Mouse (Mus musculus): ENCODE measurements around the gene Tbc1d24. TPM values are rescaled to one million over a fixed set of nuclear protein-coding genes. Genes with fewer than 3 reads are reported as not detected.
A peak's percentile ranks its signal among the peaks of the same experiment; 100 is the strongest.

Gene Tbc1d24
- polyA plus RNA-seq, 1 experiment = 3.8 TPM

GRCm38 (mm10) chr17:24206451-24207351 is 1.3 kb upstream of the Tbc1d24 start:
- H3K36me3 ChIP-seq (ENCODE audit: control insufficient read depth, insufficient read depth) = no peaks in the 10 kb centered on the region
- TF ChIP-seq CTCF (IDR thresholded peaks at IDR 0.05; ENCODE audit: control insufficient read depth, insufficient read depth, insufficient read length) (no peak), MYOG (IDR thresholded peaks at IDR 0.05; ENCODE audit: control insufficient read depth, extremely low read depth, insufficient read length) (no peak), CEBPB (IDR thresholded peaks at IDR 0.05; ENCODE audit: low read depth) (no peak), FOSL1 (IDR thresholded peaks at IDR 0.05; ENCODE audit: insufficient read depth, low read length, poor library complexity, severe bottlenecking) (no peak), MAX (IDR thresholded peaks at IDR 0.05) (no peak), USF1 (IDR thresholded peaks at IDR 0.05; ENCODE audit: low read depth) (no peak), MYOD1 (IDR thresholded peaks at IDR 0.05; ENCODE audit: control insufficient read depth, insufficient read length, low read depth) (no peak)
- peak overlapping the region; percentile 42 for H3ac ChIP-seq (ENCODE audit: control insufficient read depth, insufficient read length, low read depth)
- no peak overlapping the region for H3K4me3 ChIP-seq (ENCODE audit: insufficient read depth, poor library complexity, severe bottlenecking)
- no peaks in the 10 kb centered on the region for H3K79me2 ChIP-seq (ENCODE audit: control insufficient read depth, insufficient read depth)
- no peaks in the 10 kb centered on the region for H3K27me3 ChIP-seq (ENCODE audit: control insufficient read depth, insufficient read depth, insufficient read length)
- no peaks in the 10 kb centered on the region for H3K79me3 ChIP-seq (ENCODE audit: low read depth)

- Histone ChIP-seq H3K36me3 (ENCODE audit: control insufficient read depth, insufficient read depth) (no peaks in the 10 kb centered on the region), H3K4me3 (ENCODE audit: insufficient read depth, poor library complexity, severe bottlenecking) (peak overlapping the region; percentile 18), H3K79me2 (ENCODE audit: control insufficient read depth, insufficient read depth) (no peaks in the 10 kb centered on the region), H3K27me3 (ENCODE audit: control insufficient read depth, insufficient read depth, insufficient read length) (no peaks in the 10 kb centered on the region), H3K79me3 (ENCODE audit: low read depth) (no peaks in the 10 kb centered on the region), H3ac (ENCODE audit: control insufficient read depth, insufficient read length, low read depth) (peak overlapping the region; percentile 61)
- no peak for TF ChIP-seq CEBPB (IDR thresholded peaks at IDR 0.05; ENCODE audit: low read depth)
- TF ChIP-seq USF1 (IDR thresholded peaks at IDR 0.05; ENCODE audit: low read depth) = peak; percentile 95
- no peak for TF ChIP-seq MYOD1 (IDR thresholded peaks at IDR 0.05; ENCODE audit: control insufficient read depth, insufficient read length, low read depth)
These were observed 573 bp upstream of the Tbc1d24 start for GRCm38 (mm10) chr17:24205908-24206361.

- no peaks in the 10 kb centered on the region for H3K79me2 ChIP-seq (ENCODE audit: control insufficient read depth, insufficient read depth)
- H3K4me3 ChIP-seq (ENCODE audit: insufficient read depth, poor library complexity, severe bottlenecking) = peak overlapping the region; percentile 40
- H3ac ChIP-seq (ENCODE audit: control insufficient read depth, insufficient read length, low read depth) = peak overlapping the region; percentile 76
- TF ChIP-seq MYOG (IDR thresholded peaks at IDR 0.05; ENCODE audit: control insufficient read depth, extremely low read depth, insufficient read length) = no peak
- no peak for TF ChIP-seq FOSL1 (IDR thresholded peaks at IDR 0.05; ENCODE audit: insufficient read depth, low read length, poor library complexity, severe bottlenecking)
- TF ChIP-seq USF1 (IDR thresholded peaks at IDR 0.05; ENCODE audit: low read depth) = no peak
- TF ChIP-seq CTCF (IDR thresholded peaks at IDR 0.05; ENCODE audit: control insufficient read depth, insufficient read depth, insufficient read length) = no peak
- no peak for TF ChIP-seq MYOD1 (IDR thresholded peaks at IDR 0.05; ENCODE audit: control insufficient read depth, insufficient read length, low read depth)
- TF ChIP-seq CEBPB (IDR thresholded peaks at IDR 0.05; ENCODE audit: low read depth) = no peak
- TF ChIP-seq MAX (IDR thresholded peaks at IDR 0.05) = no peak
- H3K36me3 ChIP-seq (ENCODE audit: control insufficient read depth, insufficient read depth) = no peaks in the 10 kb centered on the region
- no peaks in the 10 kb centered on the region for H3K79me3 ChIP-seq (ENCODE audit: low read depth)
- H3K27me3 ChIP-seq (ENCODE audit: control insufficient read depth, insufficient read depth, insufficient read length) = no peaks in the 10 kb centered on the region
These were observed 516 bp downstream of the Tbc1d24 start for GRCm38 (mm10) chr17:24204846-24205245.

- no peaks in the 10 kb centered on the region for H3K79me2 ChIP-seq (ENCODE audit: control insufficient read depth, insufficient read depth)
- H3K4me3 ChIP-seq (ENCODE audit: insufficient read depth, poor library complexity, severe bottlenecking) = no peak overlapping the region
- TF ChIP-seq CTCF (IDR thresholded peaks at IDR 0.05; ENCODE audit: control insufficient read depth, insufficient read depth, insufficient read length) = no peak
- TF ChIP-seq FOSL1 (IDR thresholded peaks at IDR 0.05; ENCODE audit: insufficient read depth, low read length, poor library complexity, severe bottlenecking) = no peak
- TF ChIP-seq MYOG (IDR thresholded peaks at IDR 0.05; ENCODE audit: control insufficient read depth, extremely low read depth, insufficient read length) = no peak
- TF ChIP-seq MYOD1 (IDR thresholded peaks at IDR 0.05; ENCODE audit: control insufficient read depth, insufficient read length, low read depth) = no peak
- TF ChIP-seq USF1 (IDR thresholded peaks at IDR 0.05; ENCODE audit: low read depth) = no peak
- TF ChIP-seq CEBPB (IDR thresholded peaks at IDR 0.05; ENCODE audit: low read depth) = no peak
- no peak for TF ChIP-seq MAX (IDR thresholded peaks at IDR 0.05)
- no peak overlapping the region for H3ac ChIP-seq (ENCODE audit: control insufficient read depth, insufficient read length, low read depth)
- H3K36me3 ChIP-seq (ENCODE audit: control insufficient read depth, insufficient read depth) = no peaks in the 10 kb centered on the region
- no peaks in the 10 kb centered on the region for H3K79me3 ChIP-seq (ENCODE audit: low read depth)
- H3K27me3 ChIP-seq (ENCODE audit: control insufficient read depth, insufficient read depth, insufficient read length) = no peaks in the 10 kb centered on the region
These were observed 1.5 kb downstream of the Tbc1d24 start for GRCm38 (mm10) chr17:24203611-24204534.

GRCm38 (mm10) chr17:24203068-24203467 is 2.3 kb downstream of the Tbc1d24 start:
- no peaks in the 10 kb centered on the region for H3K27me3 ChIP-seq (ENCODE audit: control insufficient read depth, insufficient read depth, insufficient read length)
- H3K79me3 ChIP-seq (ENCODE audit: low read depth) = no peaks in the 10 kb centered on the region
- no peak overlapping the region for H3ac ChIP-seq (ENCODE audit: control insufficient read depth, insufficient read length, low read depth)
- TF ChIP-seq FOSL1 (IDR thresholded peaks at IDR 0.05; ENCODE audit: insufficient read depth, low read length, poor library complexity, severe bottlenecking) = no peak
- TF ChIP-seq MYOG (IDR thresholded peaks at IDR 0.05; ENCODE audit: control insufficient read depth, extremely low read depth, insufficient read length) = no peak
- TF ChIP-seq USF1 (IDR thresholded peaks at IDR 0.05; ENCODE audit: low read depth) = no peak
- no peak for TF ChIP-seq MYOD1 (IDR thresholded peaks at IDR 0.05; ENCODE audit: control insufficient read depth, insufficient read length, low read depth)
- no peak for TF ChIP-seq CTCF (IDR thresholded peaks at IDR 0.05; ENCODE audit: control insufficient read depth, insufficient read depth, insufficient read length)
- no peak for TF ChIP-seq MAX (IDR thresholded peaks at IDR 0.05)
- no peak for TF ChIP-seq CEBPB (IDR thresholded peaks at IDR 0.05; ENCODE audit: low read depth)
- H3K36me3 ChIP-seq (ENCODE audit: control insufficient read depth, insufficient read depth) = no peaks in the 10 kb centered on the region
- no peak overlapping the region for H3K4me3 ChIP-seq (ENCODE audit: insufficient read depth, poor library complexity, severe bottlenecking)
- no peaks in the 10 kb centered on the region for H3K79me2 ChIP-seq (ENCODE audit: control insufficient read depth, insufficient read depth)

All from C2C12 (cell line).